Mouse (Mus musculus): ENCODE data around the gene Parl. TPM values are rescaled to one million over a fixed set of nuclear protein-coding genes. Genes with fewer than 3 reads are reported as not detected.

Parl gene
- polyA plus RNA-seq, 1 experiment from 2014 or later = 91.6 TPM

- Histone ChIP-seq H3K9me3 (ENCODE audit: control insufficient read depth, low read length) (no peaks in the 10 kb centered on the region), H3K9ac (ENCODE audit: low read depth, low read length) (no peak overlapping the region), H3K4me1 (ENCODE audit: control insufficient read depth, insufficient read depth, low read length) (no peaks in the 10 kb centered on the region), H3K4me2 (ENCODE audit: low read depth, low read length) (no peak overlapping the region), H3K36me3 (ENCODE audit: control insufficient read depth, insufficient read depth, low read length) (no peaks in the 10 kb centered on the region), H3K4me3 (ENCODE audit: low read length) (no peak overlapping the region), H3K27me3 (replicated peaks; ENCODE audit: control insufficient read depth, insufficient read depth, low read length) (no peaks in the 10 kb centered on the region), H3K27ac (ENCODE audit: low read length) (no peak overlapping the region)
- 87% methylated on average over 4 of the region's 4 CpGs for WGBS
- ATAC-seq = no peak
These were observed 13.1 kb upstream of the Parl start for GRCm38 (mm10) chr16:20315266-20315665.

- peak; percentile 28; the same call in 1 of the 2 replicates for ATAC-seq
- H3K4me2 ChIP-seq (ENCODE audit: low read depth, low read length) = no peak overlapping the region
- H3K9me3 ChIP-seq (ENCODE audit: control insufficient read depth, low read length) = no peaks in the 10 kb centered on the region
- WGBS = 66% methylated on average over 14 of the region's 14 CpGs
- no peak overlapping the region for H3K27ac ChIP-seq (ENCODE audit: low read length)
- no peak overlapping the region for H3K9ac ChIP-seq (ENCODE audit: low read depth, low read length)
- no peak overlapping the region for H3K4me3 ChIP-seq (ENCODE audit: low read length)
- H3K4me1 ChIP-seq (ENCODE audit: control insufficient read depth, insufficient read depth, low read length) = no peaks in the 10 kb centered on the region
- H3K27me3 ChIP-seq (replicated peaks; ENCODE audit: control insufficient read depth, insufficient read depth, low read length) = no peaks in the 10 kb centered on the region
- no peaks in the 10 kb centered on the region for H3K36me3 ChIP-seq (ENCODE audit: control insufficient read depth, insufficient read depth, low read length)
These were observed 10.1 kb upstream of the Parl start for GRCm38 (mm10) chr16:20312272-20312671.

- ATAC-seq = no peak
- no peak overlapping the region for H3K9ac ChIP-seq (ENCODE audit: low read depth, low read length)
- no peak overlapping the region for H3K4me2 ChIP-seq (ENCODE audit: low read depth, low read length)
- no peaks in the 10 kb centered on the region for H3K9me3 ChIP-seq (ENCODE audit: control insufficient read depth, low read length)
- no peak overlapping the region for H3K27ac ChIP-seq (ENCODE audit: low read length)
- H3K4me1 ChIP-seq (ENCODE audit: control insufficient read depth, insufficient read depth, low read length) = peaks cover 10% of the 10 kb centered on the region; the same call in 1 of the 2 replicates
- H3K36me3 ChIP-seq (ENCODE audit: control insufficient read depth, insufficient read depth, low read length) = no peaks in the 10 kb centered on the region
- H3K27me3 ChIP-seq (replicated peaks; ENCODE audit: control insufficient read depth, insufficient read depth, low read length) = no peaks in the 10 kb centered on the region
- H3K4me3 ChIP-seq (ENCODE audit: low read length) = no peak overlapping the region
- 92% methylated on average over 2 of the region's 2 CpGs for WGBS
These were observed 2.1 kb downstream of the Parl start for GRCm38 (mm10) chr16:20300076-20300475.

DNA sequence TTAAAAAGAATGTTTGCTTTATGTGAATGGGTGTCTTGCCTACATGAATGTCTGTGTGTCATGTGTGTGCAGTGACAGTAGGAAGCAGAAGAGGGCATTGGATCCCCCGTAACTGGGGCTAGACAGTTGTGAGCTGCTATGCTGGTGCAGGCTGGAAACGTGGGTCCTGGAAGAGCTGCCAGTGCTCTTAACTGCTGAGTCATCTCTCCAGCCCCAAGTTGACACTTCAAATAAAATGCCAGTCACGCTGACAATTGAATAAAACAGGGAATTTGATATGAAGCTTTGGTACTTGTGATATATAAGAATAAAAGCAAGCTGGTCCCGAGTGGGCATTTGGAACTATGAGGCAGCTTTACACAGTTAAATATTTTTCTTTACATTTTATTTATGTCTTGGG is 21.9 kb downstream of the Parl start:
- no peak overlapping the region for H3K4me2 ChIP-seq (ENCODE audit: low read depth, low read length)
- WGBS = 87% methylated on average over 4 of the region's 4 CpGs
- peaks cover 7% of the 10 kb centered on the region for H3K36me3 ChIP-seq (ENCODE audit: control insufficient read depth, insufficient read depth, low read length)

DNA sequence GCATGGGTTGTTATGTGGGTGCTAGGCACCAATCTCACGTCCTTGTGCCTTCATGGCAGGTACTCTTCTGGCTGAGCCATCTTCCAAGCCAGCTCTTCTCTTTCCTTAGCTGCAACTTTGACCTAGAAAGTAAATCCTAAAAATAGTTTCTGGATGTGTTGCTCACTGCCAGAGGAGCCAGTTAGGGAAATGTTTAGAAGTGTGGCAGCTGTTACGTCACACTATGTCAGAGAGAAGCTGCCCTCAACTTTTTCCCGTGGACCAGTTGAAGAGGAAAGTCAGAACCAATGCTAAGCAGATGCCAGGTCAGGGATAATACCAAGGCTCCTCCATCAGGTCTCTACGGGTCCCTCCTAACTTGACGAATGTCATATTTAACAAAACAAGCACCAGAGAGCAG is 22.8 kb downstream of the Parl start:
- Histone ChIP-seq H3K4me2 (ENCODE audit: low read depth, low read length) (no peak overlapping the region), H3K36me3 (ENCODE audit: control insufficient read depth, insufficient read depth, low read length) (peaks cover 7% of the 10 kb centered on the region), H3K27me3 (replicated peaks; ENCODE audit: control insufficient read depth, insufficient read depth, low read length) (no peaks in the 10 kb centered on the region), H3K9ac (ENCODE audit: low read depth, low read length) (no peak overlapping the region), H3K4me3 (ENCODE audit: low read length) (no peak overlapping the region), H3K27ac (ENCODE audit: low read length) (no peak overlapping the region), H3K9me3 (ENCODE audit: control insufficient read depth, low read length) (no peaks in the 10 kb centered on the region), H3K4me1 (ENCODE audit: control insufficient read depth, insufficient read depth, low read length) (no peaks in the 10 kb centered on the region)
- WGBS = 81% methylated on average over 5 of the region's 5 CpGs
- no peak for ATAC-seq

More for the DNA sequence above, 21.9 kb downstream of the Parl start:
- Histone ChIP-seq H3K27ac (ENCODE audit: low read length) (no peak overlapping the region), H3K9ac (ENCODE audit: low read depth, low read length) (no peak overlapping the region), H3K4me1 (ENCODE audit: control insufficient read depth, insufficient read depth, low read length) (no peaks in the 10 kb centered on the region), H3K9me3 (ENCODE audit: control insufficient read depth, low read length) (no peaks in the 10 kb centered on the region), H3K4me3 (ENCODE audit: low read length) (no peak overlapping the region), H3K27me3 (replicated peaks; ENCODE audit: control insufficient read depth, insufficient read depth, low read length) (no peaks in the 10 kb centered on the region)
- no peak for ATAC-seq

- Histone ChIP-seq H3K4me1 (ENCODE audit: control insufficient read depth, insufficient read depth, low read length) (no peaks in the 10 kb centered on the region), H3K4me2 (ENCODE audit: low read depth, low read length) (no peak overlapping the region), H3K27ac (ENCODE audit: low read length) (no peak overlapping the region), H3K9ac (ENCODE audit: low read depth, low read length) (no peak overlapping the region), H3K4me3 (ENCODE audit: low read length) (no peak overlapping the region), H3K9me3 (ENCODE audit: control insufficient read depth, low read length) (no peaks in the 10 kb centered on the region), H3K27me3 (replicated peaks; ENCODE audit: control insufficient read depth, insufficient read depth, low read length) (no peaks in the 10 kb centered on the region), H3K36me3 (ENCODE audit: control insufficient read depth, insufficient read depth, low read length) (no peaks in the 10 kb centered on the region)
- no peak for ATAC-seq
- whole genome bisulfite sequencing = 22% methylated on average over 3 of the region's 3 CpGs
These were observed 29.2 kb downstream of the Parl start for GRCm38 (mm10) chr16:20272994-20273393.

- Histone ChIP-seq H3K4me2 (ENCODE audit: low read depth, low read length) (no peak overlapping the region), H3K36me3 (ENCODE audit: control insufficient read depth, insufficient read depth, low read length) (no peaks in the 10 kb centered on the region), H3K9me3 (ENCODE audit: control insufficient read depth, low read length) (no peaks in the 10 kb centered on the region), H3K27ac (ENCODE audit: low read length) (no peak overlapping the region), H3K27me3 (replicated peaks; ENCODE audit: control insufficient read depth, insufficient read depth, low read length) (no peaks in the 10 kb centered on the region), H3K9ac (ENCODE audit: low read depth, low read length) (no peak overlapping the region), H3K4me1 (ENCODE audit: control insufficient read depth, insufficient read depth, low read length) (no peaks in the 10 kb centered on the region), H3K4me3 (ENCODE audit: low read length) (no peak overlapping the region)
- 81% methylated on average over 4 of the region's 4 CpGs for WGBS
- ATAC-seq = no peak
These were observed 30.8 kb downstream of the Parl start for GRCm38 (mm10) chr16:20271339-20271738.

DNA sequence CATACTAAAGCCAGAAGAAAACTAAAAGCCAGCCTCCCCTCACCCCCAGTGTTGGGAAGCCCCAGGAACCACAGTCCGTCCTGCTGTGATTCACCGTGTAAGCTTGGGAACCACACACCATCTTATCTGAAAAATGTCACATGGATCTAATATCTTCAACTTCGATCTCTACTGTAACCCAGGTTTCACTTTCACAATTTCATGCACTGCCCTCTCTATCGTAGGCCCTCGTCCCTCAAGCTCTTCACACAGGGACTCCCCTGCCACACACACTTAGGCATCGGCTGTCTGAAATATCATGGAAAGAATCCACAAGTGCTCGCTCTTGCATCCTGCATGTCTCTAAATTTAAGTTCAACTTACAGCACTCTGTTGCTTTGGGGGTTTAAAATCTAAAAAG is 37.1 kb downstream of the Parl start:
- Histone ChIP-seq H3K27me3 (replicated peaks; ENCODE audit: control insufficient read depth, insufficient read depth, low read length) (no peaks in the 10 kb centered on the region), H3K27ac (ENCODE audit: low read length) (no peak overlapping the region), H3K4me2 (ENCODE audit: low read depth, low read length) (no peak overlapping the region), H3K9me3 (ENCODE audit: control insufficient read depth, low read length) (no peaks in the 10 kb centered on the region), H3K36me3 (ENCODE audit: control insufficient read depth, insufficient read depth, low read length) (no peaks in the 10 kb centered on the region), H3K4me1 (ENCODE audit: control insufficient read depth, insufficient read depth, low read length) (no peaks in the 10 kb centered on the region), H3K9ac (ENCODE audit: low read depth, low read length) (no peak overlapping the region), H3K4me3 (ENCODE audit: low read length) (no peak overlapping the region)
- ATAC-seq = no peak
- 77% methylated on average over 7 of the region's 7 CpGs for WGBS

- Histone ChIP-seq H3K9me3 (ENCODE audit: control insufficient read depth, low read length) (no peaks in the 10 kb centered on the region), H3K4me1 (ENCODE audit: control insufficient read depth, insufficient read depth, low read length) (no peaks in the 10 kb centered on the region), H3K27ac (ENCODE audit: low read length) (no peak overlapping the region), H3K4me2 (ENCODE audit: low read depth, low read length) (no peak overlapping the region), H3K9ac (ENCODE audit: low read depth, low read length) (no peak overlapping the region), H3K36me3 (ENCODE audit: control insufficient read depth, insufficient read depth, low read length) (no peaks in the 10 kb centered on the region), H3K27me3 (replicated peaks; ENCODE audit: control insufficient read depth, insufficient read depth, low read length) (no peaks in the 10 kb centered on the region), H3K4me3 (ENCODE audit: low read length) (no peak overlapping the region)
- ATAC-seq = no peak
- WGBS = 80% methylated on average over 5 of the region's 5 CpGs
These were observed 44.3 kb downstream of the Parl start for GRCm38 (mm10) chr16:20257926-20258325.

DNA sequence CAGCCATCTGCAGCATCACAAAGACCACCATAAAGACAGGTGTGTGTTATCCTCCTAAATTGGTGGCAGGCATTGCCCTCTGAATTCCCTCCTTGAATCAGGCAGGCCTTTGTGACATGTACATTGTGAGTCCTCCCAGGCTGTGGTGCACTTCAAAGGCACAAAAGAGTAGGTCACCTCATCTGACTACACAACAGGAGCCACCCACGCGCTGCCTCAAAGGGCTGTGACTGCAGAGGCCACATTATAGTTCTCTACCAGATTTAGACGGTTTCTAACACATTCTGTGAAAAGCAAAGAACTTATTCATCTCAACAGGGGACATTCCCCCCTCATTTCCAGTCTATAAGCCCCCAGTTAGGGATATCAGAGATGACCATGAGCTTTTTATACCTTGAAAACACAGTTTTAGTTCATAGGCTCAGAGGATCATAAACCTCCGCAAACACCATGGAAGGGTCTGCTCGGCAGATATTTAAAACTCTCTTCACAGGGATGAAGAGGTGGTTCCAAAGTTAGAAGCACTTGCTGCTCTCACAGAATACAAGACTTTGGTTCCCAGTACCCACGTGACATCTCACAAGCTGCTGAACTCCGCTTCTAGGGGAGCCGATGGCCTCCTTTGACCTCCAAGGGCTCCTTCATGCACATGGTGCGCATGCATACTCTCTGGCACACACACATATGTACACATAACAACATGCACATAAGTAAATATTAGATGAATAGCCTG is 53.6 kb downstream of the Parl start:
- H3K4me2 ChIP-seq (ENCODE audit: low read depth, low read length) = no peak overlapping the region
- no peaks in the 10 kb centered on the region for H3K4me1 ChIP-seq (ENCODE audit: control insufficient read depth, insufficient read depth, low read length)
- WGBS = 87% methylated on average over 9 of the region's 9 CpGs
- H3K4me3 ChIP-seq (ENCODE audit: low read length) = no peak overlapping the region
- no peak for ATAC-seq
- H3K27ac ChIP-seq (ENCODE audit: low read length) = no peak overlapping the region
- no peaks in the 10 kb centered on the region for H3K27me3 ChIP-seq (replicated peaks; ENCODE audit: control insufficient read depth, insufficient read depth, low read length)
- no peaks in the 10 kb centered on the region for H3K9me3 ChIP-seq (ENCODE audit: control insufficient read depth, low read length)
- H3K36me3 ChIP-seq (ENCODE audit: control insufficient read depth, insufficient read depth, low read length) = no peaks in the 10 kb centered on the region
- H3K9ac ChIP-seq (ENCODE audit: low read depth, low read length) = no peak overlapping the region

Data from intestine, embryonic 16.5 days (tissue).